Mouse (Mus musculus) brain, embryonic 14.5 days (tissue): ENCODE measurements around the gene Mpzl3. TPM values are rescaled to one million over a fixed set of nuclear protein-coding genes. Genes with fewer than 3 reads are reported as not detected.

Experiments
- DNase-seq: peaks from one replicate; pipeline ENCODE4 v3.0.0-alpha.2; 2011; ENCODE audit warnings: low read depth
- CTCF ChIP-seq: fragments of 200-500 bp; IDR thresholded peaks from 2 replicates; pipeline ENCODE4 v1.5.1; 2012; ENCODE audit warnings: inconsistent platforms, mild to moderate bottlenecking, moderate library complexity, borderline replicate concordance; ENCODE audit not compliant: insufficient read depth, insufficient read length; ENCODE audit errors: extremely low read depth
- POLR2A ChIP-seq: fragments of 200-500 bp; IDR thresholded peaks from 2 replicates; pipeline ENCODE4 v1.6.1; 2012; ENCODE audit warnings: mild to moderate bottlenecking, inconsistent platforms, borderline replicate concordance; ENCODE audit not compliant: poor library complexity, insufficient read depth, insufficient read length, severe bottlenecking; ENCODE audit errors: extremely low read depth
- polyA plus RNA-seq: library from polyadenylated mRNA; depleted of rRNA; stranded (reverse); fragments of >200 nt; gene quantifications from 2 replicates; pipeline ENCODE4 v1.2.3, GENCODE M21; 2012

The Mpzl3 gene
- polyA plus RNA-seq, 1 experiment: 1.7 TPM

DNA sequence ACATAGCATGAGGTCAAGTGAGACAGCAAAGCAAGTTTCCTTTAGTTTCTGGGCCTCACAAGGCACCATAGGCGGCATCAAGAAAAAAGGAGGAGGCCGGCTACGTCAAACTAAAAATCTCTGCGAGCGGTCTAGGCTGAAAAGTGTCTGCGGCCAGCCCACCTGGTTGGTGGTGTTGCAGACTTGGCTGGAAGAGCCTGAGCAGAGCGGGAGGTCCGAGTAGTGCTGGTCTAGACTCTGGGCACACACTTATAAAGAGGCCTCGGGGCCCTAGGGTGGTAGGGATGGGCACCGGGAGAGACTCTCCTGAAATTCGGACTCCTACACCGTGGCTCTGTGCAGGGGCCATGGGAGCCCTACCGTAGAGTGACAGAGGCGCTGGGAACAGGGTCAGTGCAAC lies 60.7 kb downstream of the Mpzl3 start:
- peak; percentile 91 for DNase-seq
- TF ChIP-seq CTCF (no peak), POLR2A (no peak)

DNA sequence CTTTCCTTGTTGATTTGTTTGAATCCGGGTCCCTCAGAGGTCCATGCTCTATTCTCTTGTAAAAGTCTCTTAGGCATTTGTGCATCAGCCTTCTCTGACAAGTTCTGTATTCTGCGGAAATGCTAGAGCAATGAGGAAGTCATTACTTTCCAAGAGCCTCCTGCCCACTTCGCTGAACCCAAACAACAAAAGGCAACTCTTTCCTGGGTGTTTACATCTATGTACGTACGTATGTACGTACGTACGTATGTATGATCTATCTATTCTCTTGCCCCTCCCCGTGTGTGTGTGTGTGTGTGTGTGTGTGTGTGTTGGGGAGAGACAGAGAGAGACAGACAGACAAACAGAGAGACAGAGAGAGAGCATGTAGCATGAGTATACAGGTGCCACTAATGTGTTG lies 61.8 kb downstream of the Mpzl3 start:
- DNase-seq: no peak
- no peak for TF ChIP-seq POLR2A
- TF ChIP-seq CTCF: no peak

DNA sequence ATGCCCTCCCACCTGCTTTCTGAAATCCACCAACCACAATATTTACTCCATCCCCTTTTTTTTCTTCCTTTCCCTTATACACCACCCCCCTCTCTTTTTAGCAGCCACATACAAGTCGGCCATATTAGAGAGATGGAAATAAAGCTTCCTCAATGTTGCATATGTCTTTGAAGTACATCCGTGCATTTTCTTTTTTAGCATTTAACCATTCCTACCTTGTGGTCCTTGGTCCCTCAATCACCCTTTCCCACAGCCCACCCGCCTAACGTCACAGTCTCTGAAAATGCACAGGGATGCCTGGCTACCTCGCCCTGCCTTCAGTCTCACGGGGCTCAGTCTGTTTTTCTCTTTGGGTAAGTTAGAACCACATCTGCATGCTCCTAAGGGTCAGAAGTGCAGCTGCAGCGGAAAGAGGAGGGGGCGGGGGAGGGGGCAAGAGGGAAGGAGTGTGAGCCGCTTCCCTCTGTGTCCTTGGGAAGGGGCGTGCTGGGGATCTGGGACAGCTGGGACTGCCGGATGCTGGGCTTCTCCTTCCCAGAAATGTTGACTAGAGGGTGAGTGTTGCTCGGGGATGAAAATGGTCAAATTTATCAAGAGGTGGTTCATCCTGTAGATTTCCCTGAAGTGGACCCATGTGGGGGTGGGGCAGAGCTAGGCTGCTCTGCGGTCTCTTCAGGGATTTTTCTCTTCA lies 62.9 kb downstream of the Mpzl3 start, which contains the start of gene Scn2b:
Scn2b (plus strand) TSS at position 42 of the 691 bp plus-strand sequence.
- DNase-seq: peak; percentile 87
- no peak for TF ChIP-seq CTCF
- no peak for TF ChIP-seq POLR2A

DNA sequence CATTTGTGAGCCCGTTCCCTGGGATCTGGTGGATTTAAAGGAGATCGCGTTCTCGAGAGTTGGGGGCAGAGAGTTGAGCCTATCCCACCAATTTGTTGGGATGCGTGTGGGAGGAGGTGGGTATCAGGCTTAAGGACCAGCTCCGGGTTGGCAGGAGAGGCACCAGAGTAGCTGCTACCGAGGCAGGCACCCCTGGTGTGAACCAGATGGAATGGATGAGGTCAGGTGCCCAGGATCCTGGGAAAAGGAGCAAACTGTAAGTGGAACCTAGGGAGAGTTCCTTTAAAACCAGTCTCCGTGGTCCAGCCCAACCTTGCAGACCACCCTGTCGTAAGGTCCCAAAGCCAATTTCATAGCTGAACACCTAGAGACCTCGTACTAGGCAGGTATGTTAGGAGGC lies 63.6 kb downstream of the Mpzl3 start:
- TF ChIP-seq CTCF (no peak), POLR2A (no peak)
- DNase-seq: peak; percentile 9

DNA sequence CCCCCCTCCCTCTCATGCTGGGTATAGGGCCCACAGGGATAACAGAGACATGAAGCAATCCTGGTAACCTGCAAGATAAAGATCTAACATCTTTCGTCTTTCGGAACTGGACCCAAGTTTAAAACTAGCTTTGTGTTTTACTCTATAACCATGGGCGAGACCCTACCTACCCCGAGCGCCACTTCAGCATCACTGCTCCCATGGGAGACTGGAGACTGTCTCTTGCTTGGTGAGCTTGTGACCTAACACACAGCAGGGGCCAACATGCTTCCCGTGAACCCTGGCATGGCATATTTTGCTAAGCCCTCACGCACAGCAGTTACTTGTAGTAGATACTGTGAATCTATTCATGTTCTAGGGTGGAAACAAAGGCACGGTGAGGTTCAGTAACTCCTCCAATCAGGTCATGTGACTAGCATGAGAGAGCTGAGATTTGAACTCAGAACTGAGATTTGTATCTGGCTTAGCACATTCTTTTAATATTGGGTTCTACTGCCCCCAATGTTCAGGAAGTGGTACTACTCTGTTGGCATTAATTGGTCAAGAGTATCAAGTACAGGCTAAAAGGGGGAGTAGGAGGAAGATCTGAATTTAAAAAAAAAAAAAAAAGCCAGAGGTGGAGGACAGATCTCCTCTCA lies 64.4 kb downstream of the Mpzl3 start:
- TF ChIP-seq POLR2A: no peak
- no peak for DNase-seq

DNA sequence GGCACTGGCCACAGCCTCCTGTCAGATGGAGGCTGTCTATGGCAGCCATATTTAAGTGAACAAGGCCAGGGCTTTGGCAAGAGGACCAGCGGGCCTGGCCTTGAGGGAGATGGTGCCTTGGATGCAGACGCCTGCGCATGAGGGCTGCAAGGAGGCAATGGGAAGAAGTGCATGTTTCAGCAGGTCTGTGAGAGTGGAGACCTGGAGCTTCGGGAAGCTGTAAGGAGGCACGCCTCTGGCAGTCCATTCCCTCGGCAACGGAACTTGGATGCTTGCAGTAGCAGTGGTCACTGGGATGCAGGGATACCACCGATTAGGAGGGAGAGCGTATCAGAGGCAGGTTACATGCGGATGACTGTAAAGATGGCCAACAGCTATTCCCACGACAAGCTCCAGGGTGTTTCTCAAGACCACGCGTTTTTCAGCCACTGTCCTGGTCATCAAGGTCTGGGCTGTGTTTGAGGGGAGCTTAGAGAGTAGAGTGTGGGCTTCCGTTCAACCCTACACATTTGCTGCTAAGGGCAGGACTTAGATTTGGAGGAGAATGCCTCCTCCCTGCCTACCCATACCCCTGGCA lies 65.1 kb downstream of the Mpzl3 start:
- TF ChIP-seq CTCF: no peak

DNA sequence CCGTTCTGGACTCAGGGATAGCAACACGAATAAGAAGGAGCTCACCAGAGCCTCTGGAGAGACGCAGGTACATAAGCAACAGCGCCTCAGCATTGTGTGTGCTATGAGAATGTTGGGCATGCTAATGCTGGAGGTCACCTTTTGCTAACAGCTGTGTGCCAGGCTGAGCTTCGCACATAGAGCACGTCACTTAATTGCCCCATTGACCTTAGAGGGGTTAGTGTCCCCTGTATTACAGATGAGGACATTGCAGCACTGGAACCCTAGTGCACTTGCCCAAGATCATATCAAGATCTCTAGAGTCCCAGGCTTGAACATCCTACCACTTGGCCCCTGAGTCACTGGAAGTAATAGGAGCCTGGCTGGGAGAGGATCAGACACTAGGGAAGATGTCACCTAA lies 65.6 kb downstream of the Mpzl3 start:
- TF ChIP-seq POLR2A (no peak), CTCF (no peak)
- DNase-seq: no peak

More for the DNA sequence above, 65.1 kb downstream of the Mpzl3 start:
- no peak for DNase-seq

DNA sequence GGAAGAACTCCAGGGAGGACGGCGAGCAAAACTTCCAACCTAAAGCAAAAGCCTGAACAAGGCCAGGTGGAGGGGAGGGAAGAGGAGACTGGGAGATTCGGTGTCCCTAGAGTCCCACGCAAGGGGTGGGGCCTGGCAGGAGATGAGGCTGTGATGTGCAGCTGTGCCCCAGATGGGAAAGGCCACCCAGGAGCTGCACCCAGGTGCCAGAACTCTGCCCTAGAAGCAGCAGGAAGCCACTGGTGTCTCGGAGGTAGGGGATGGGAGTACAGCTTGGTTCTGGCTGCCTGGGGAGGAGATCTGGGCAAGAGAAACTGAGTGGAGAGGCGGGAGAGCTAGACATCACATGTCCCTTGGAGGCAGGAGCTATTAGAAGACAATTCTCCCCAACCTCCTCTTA lies 66.0 kb downstream of the Mpzl3 start:
- no peak for DNase-seq
- TF ChIP-seq CTCF (no peak), POLR2A (no peak)

DNA sequence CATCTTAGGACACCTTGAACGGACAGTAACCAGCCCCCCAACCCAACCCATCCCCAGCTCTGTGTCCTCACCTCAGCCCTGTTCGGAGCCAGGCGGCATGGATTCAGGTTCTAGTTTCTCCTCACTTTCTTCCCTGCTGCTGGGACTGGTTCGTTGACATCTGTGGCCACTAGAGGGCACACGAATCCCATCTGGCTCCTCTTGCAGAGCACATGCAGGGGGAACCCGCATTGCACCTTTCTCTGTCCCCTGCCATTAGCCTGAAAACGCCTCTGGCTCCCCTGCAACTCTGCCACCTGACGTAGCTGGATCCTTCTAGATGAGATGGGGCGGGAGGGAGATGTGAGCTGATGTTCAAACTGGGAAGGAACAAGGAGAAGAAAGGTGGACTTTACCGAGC lies 66.8 kb downstream of the Mpzl3 start:
- DNase-seq: peak; percentile 86
- TF ChIP-seq CTCF (peak; percentile 95), POLR2A (no peak)

DNA sequence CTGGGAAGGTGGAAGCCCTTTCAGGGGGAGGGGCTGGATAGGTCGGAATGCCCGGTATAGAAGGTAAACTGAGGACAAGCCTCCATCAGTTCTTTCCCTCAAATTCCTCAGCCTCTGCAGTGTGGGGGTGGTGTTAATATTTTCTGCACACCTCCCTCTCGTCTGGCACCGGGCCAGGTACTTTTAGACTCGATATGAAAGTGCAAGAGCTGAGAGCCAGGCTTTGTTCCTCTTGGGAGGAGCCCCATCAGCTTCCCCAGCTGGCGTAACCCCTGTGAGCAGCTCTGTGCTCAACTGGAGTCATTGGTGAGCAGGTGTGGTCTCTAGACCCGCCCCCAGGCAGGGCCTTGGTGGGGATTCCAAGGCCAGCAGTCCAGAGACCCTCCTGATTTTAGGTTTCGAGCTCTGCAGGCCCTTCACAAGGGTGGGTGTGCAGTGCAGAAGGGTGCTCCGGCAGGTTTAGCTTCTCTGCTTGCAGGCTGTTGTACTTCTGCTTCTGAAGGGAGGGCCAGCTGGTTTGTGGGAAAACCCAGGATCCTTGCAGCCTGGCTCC lies 67.3 kb downstream of the Mpzl3 start:
- peak; percentile 20 for DNase-seq

DNA sequence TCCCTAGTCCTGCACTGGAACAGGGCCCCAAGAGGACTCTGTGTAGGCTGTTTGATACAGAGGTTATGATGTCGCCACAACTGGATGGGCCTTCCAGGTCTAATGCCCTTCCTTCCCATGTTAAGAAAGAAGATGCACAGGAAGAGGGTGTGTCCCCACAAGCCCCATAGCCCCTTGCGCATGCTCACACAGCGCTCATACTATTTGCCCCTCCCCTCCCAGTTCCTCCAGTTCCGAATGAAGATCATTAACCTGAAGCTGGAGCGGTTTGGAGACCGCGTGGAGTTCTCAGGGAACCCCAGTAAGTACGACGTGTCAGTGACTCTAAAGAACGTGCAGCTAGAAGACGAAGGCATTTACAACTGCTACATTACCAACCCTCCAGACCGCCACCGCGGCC lies 70.2 kb downstream of the Mpzl3 start:
- TF ChIP-seq POLR2A (no peak), CTCF (no peak)
- DNase-seq: no peak

More for the DNA sequence above, 67.3 kb downstream of the Mpzl3 start:
- TF ChIP-seq POLR2A (no peak), CTCF (no peak)
